Mouse (Mus musculus): ENCODE results near the gene Zic2. TPM values are rescaled to one million over a fixed set of nuclear protein-coding genes. Genes with fewer than 3 reads are reported as not detected.

Zic2 gene
- total and polyA plus RNA-seq, 3 experiments, result 0.13 TPM; not detected in 2

DNA sequence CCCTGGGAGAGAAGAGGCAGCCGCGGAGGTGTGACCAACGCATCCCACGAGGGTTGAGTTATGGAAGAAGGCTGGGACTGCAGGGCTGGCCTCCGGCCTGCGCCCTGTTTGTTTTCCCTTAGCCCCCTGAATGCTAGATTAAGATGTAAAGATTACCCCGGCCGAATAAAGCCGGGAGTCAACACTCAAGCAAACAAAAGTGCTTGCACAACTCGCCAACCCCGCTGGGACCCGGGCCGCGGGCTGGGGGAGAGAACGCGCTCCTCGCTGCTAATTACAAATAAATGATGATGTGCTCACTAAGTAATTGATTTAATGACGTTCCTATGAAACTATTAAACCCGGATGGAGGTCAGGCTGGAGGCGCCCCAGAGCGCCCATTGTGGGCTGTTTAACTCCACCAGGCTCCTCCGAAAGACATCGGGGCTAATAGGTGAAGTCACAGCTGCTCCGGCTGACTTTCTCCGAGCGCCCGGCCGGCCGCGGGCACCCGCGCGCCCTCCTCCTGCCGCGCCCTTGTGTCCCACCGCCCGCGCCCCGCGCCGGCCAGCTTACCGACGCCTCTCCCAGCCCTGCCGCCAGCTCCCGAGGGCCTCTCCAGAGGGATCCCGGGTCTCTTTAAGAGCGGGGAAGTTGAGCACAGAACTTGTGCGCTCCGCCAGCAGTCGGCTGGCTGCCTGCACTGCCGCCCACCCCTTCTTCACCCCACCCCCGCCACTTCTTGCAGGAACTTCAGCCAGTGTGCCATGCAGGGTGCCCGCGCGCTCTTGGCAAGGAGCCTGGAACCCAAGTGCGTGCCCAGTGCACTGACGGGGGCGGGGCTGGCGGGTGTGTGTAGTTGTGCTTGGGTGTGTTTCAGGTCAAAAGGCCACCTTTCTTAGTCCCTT, 24.5 kb upstream of the Zic2 start, which contains the start of gene Gm5089:
Gm5089 (minus strand) TSS at position 620 of the 887 bp plus-strand sequence.
- Histone ChIP-seq H3K36me3 (replicated peaks in 1 of 2; ENCODE audit: control insufficient read depth in 1 of 2, insufficient read depth in 1 of 2, low read length in 1 of 2) (no peaks in the 10 kb centered on the region), H3K27ac (ENCODE audit: insufficient read depth, low read depth) (no peak within 1 kb of the TSS), H3K4me2 (ENCODE audit: insufficient read depth, low read depth, poor library complexity, severe bottlenecking) (no peak within 1 kb of the TSS), H3K27me3 (replicated peaks) (no peaks in the 10 kb centered on the region), H3K9me3 (replicated peaks; ENCODE audit: low read length) (no peaks in the 10 kb centered on the region), H3K4me1 (ENCODE audit: control insufficient read depth in 1 of 2, insufficient read depth in 2 of 2) (no peaks in the 10 kb centered on the region), H3K4me3 (replicated peaks in 1 of 3; ENCODE audit: low read depth in 2 of 3, low read length in 2 of 3, poor library complexity in 1 of 3) (no peak within 1 kb of the TSS), H3K79me2 (replicated peaks; ENCODE audit: control insufficient read depth, extremely low read depth, insufficient read depth, poor library complexity, severe bottlenecking) (no peaks in the 10 kb centered on the region), H3K9ac (ENCODE audit: insufficient read depth, low read depth) (no peak within 1 kb of the TSS)
- dilution Hi-C loops (cut with MboI; ENCODE audit: extremely low pct_ligation_motif_present, extremely low pct_unique_long_range_greater_than_20kb, low sequenced_read_pairs), result no loop called here
- DNase-seq (ENCODE audit: extremely low read depth), result no peak
- TF ChIP-seq USF1 (IDR thresholded peaks at IDR 0.05; ENCODE audit: low read depth, low read length) (no peak), JUND (conservative IDR thresholded peaks at IDR 0.05; ENCODE audit: low read depth, low read length) (no peak), ZMIZ1 (IDR thresholded peaks at IDR 0.05; ENCODE audit: low read depth, low read length) (no peak), ZC3H11A (IDR thresholded peaks at IDR 0.05; ENCODE audit: low read depth, low read length) (no peak), UBTF (IDR thresholded peaks at IDR 0.05; ENCODE audit: low read depth, low read length) (no peak), POLR2A (IDR thresholded peaks at IDR 0.05; ENCODE audit: low read depth, low read length) (no peak), MAX (IDR thresholded peaks at IDR 0.05; ENCODE audit: low read length) (no peak), CTCF (conservative IDR thresholded peaks at IDR 0.05 in 1 of 2, IDR thresholded peaks at IDR 0.05 in 1 of 2; ENCODE audit: low read depth in 2 of 2, low read length in 2 of 2) (no peak), TBP (conservative IDR thresholded peaks at IDR 0.05; ENCODE audit: low read depth, low read length) (no peak), ZKSCAN1 (IDR thresholded peaks at IDR 0.05; ENCODE audit: borderline replicate concordance, low read depth, low read length) (no peak), JUN (IDR thresholded peaks at IDR 0.05; ENCODE audit: insufficient read depth, low read depth, low read length) (no peak), ETS1 (conservative IDR thresholded peaks at IDR 0.05; ENCODE audit: low read depth, low read length) (no peak), MEF2A (IDR thresholded peaks at IDR 0.05; ENCODE audit: borderline replicate concordance, low read depth, low read length) (no peak), GABPA (IDR thresholded peaks at IDR 0.05; ENCODE audit: insufficient replicate concordance, low read depth, low read length) (no peak)
- in situ Hi-C loops (cut with MboI; ENCODE audit: low pct_ligation_motif_present, low pct_unique_long_range_greater_than_20kb, low sequenced_read_pairs), result no loop called here

DNA sequence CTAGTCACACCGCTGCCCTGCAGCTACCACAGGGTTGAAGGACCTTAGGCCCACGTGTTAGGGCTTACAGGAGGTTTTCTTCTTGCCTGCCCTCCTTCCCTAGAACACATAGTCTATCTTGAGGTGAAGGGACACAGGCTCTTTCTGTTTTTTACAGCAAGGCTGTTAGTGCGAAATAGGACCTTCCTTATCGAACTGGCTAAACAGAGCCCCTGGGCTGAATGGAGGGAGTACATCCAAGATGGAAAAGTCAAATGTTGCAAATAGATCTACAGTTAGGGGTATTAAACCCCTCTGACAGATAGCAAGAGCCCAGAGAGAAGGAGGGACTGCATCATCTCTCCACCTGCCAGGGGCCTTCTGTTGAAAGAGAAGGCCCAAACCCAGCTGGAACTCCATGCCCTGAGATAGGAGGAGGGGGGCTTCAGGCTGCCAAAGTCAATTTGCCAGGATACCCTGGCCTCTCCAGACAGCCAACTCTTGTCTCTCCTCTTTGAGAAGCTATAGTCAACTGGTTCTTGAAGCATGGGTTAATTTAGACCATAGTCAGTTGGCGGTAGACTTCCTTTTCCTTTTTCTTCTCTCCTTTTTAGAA, 23.6 kb upstream of the Zic2 start:
- no peaks in the 10 kb centered on the region for H3K27me3 ChIP-seq (replicated peaks)
- TF ChIP-seq RCOR1 (conservative IDR thresholded peaks at IDR 0.05; ENCODE audit: low read depth, low read length), result no peak
- no peak for TF ChIP-seq HCFC1 (IDR thresholded peaks at IDR 0.05; ENCODE audit: low read depth, low read length)
- no peak for TF ChIP-seq JUND (conservative IDR thresholded peaks at IDR 0.05; ENCODE audit: low read depth, low read length)
- TF ChIP-seq SIN3A (IDR thresholded peaks at IDR 0.05; ENCODE audit: low read length), result no peak
- TF ChIP-seq CHD2 (IDR thresholded peaks at IDR 0.05; ENCODE audit: low read length), result no peak
- no peak for TF ChIP-seq POLR2AphosphoS2 (IDR thresholded peaks at IDR 0.05; ENCODE audit: low read depth, low read length)
- no peak overlapping the region for H3K27ac ChIP-seq (ENCODE audit: insufficient read depth, low read depth)
- H3K36me3 ChIP-seq (replicated peaks in 1 of 2; ENCODE audit: control insufficient read depth in 1 of 2, insufficient read depth in 1 of 2, low read length in 1 of 2), result no peaks in the 10 kb centered on the region
- H3K4me1 ChIP-seq (ENCODE audit: control insufficient read depth in 1 of 2, insufficient read depth in 2 of 2), result no peaks in the 10 kb centered on the region
- no peak overlapping the region for H3K4me3 ChIP-seq (replicated peaks in 1 of 3; ENCODE audit: low read depth in 2 of 3, low read length in 2 of 3, poor library complexity in 1 of 3)
- no peak overlapping the region for H3K9ac ChIP-seq (ENCODE audit: insufficient read depth, low read depth)
- no peaks in the 10 kb centered on the region for H3K9me3 ChIP-seq (replicated peaks; ENCODE audit: low read length)
- H3K79me2 ChIP-seq (replicated peaks; ENCODE audit: control insufficient read depth, extremely low read depth, insufficient read depth, poor library complexity, severe bottlenecking), result no peaks in the 10 kb centered on the region
- DNase-seq (ENCODE audit: extremely low read depth), result no peak
- no peak overlapping the region for H3K4me2 ChIP-seq (ENCODE audit: insufficient read depth, low read depth, poor library complexity, severe bottlenecking)
- dilution Hi-C loops (cut with MboI; ENCODE audit: extremely low pct_ligation_motif_present, extremely low pct_unique_long_range_greater_than_20kb, low sequenced_read_pairs), result no loop called here
- in situ Hi-C loops (cut with MboI; ENCODE audit: low pct_ligation_motif_present, low pct_unique_long_range_greater_than_20kb, low sequenced_read_pairs), result no loop called here
